Mouse (Mus musculus): ENCODE results near the gene Shank2.

Shank2 gene

DNA sequence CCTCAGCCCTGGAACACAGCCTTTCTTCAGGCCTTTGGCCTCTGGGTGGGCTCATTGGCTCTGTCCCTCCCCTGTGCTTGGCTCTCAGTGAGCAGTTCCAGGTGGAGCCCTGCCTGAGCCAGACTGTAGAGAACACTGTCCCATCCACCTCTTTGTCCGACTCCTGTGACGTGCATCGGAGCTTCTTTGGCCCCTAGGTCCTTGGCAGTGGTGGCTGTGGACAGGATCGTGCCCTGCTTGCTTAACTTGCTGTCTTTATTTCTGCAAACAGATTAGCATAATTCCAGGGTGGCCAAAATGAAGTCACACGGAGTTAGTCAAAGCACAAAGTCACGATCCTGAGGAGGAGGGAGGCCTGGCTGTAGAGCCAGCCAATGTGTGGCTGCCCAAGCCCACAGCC, 419.8 kb downstream of the Shank2 start:
- in situ Hi-C loops (cut with MboI) = no loop called here

DNA sequence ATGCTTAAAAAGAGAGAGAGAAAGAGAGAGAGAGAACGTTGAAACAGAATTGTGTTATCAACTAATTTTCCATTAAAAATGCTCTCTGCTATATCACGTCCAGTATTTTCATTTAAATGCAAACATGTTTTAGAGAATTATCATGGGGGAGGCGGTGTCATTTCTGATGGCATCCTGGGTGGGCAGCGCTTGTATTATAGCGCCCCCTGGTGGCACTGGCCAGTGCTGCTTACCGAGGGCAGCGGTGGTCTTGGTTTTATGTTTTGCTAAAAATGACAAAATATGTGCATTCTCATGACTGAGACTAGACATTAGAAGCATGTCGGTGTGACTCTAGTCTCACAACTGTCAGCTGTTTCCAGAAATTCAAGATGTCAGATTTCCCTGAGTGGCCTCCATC, 424.2 kb downstream of the Shank2 start:
- in situ Hi-C loops (cut with MboI) = no loop called here

DNA sequence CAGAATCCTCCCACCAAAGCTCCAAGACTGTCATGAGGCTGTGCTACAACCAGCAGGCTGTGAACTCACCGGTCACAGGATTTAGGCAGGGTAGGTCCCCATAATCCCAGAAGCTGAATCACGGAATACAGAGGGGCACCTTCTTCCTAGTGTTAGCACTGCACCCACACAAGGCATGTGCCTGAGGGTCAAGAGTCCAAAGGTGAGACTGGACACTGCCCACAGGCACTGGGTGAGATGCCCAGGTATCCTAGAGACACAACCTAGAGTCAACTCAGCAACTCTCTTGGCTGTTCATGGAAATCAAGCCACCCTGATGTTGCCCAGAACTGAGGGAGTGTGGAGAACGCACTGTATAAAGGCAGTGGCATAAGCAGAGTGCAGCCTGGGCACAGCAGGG, 424.9 kb downstream of the Shank2 start:
- in situ Hi-C loops (cut with MboI) = no loop called here

DNA sequence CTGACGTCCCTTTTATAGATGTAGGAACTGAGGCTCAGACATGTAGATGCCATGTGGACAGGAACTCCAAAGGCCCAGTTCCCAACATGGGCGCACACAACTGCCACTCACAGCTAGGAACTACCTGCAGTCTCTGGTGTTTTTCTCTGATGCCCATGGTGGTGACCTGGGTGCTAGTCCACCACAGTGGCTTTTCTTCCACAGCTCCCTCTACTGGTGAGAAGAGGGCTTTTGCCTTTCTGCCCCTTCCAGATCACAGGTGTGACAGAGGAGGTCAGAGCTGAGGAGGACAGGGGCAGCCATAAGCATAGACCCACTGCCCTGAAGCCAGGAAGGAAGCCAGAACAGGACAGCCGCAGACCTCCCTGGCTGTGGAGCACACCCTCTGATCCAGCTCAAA, 425.7 kb downstream of the Shank2 start:
- in situ Hi-C loops (cut with MboI) = no loop called here

DNA sequence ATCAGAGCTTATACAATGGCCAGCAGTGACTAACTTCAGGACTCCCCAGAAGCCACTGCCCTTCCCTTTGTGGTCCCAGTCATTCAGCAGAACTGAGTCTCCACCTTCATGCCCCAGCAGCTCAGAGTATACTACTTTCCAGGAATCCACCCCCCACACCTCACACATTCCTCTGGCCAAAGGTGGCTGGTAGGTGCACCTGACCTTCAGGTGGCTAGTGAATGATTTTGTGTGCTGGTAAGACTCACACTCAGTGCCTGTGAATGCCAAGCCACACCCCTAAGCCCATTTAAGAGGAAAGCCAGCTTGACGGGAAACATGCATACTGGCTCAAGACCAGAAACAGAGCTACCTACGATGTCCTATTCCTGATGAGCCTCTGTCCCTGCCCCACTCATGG, 431.2 kb downstream of the Shank2 start:
- in situ Hi-C loops (cut with MboI) = no loop called here

DNA sequence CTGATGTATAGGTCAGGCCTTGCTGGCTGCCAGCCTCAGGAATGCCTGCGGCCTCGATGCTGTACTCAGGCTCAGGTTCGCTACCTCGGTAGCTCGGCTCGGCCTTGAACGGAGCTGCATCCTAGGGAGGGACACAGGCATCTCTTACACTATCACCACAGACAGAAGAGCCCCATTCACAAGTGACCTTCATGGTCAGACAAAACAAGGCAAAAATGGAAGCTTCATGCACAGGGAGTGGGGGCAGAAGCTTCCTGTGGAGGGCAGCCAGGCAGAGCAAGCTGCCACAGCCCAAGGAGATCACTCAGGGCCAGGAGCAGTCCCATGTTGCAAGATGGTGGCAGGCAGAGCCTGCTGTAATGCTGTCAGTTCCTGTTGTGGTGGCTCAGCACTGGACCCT, 437.1 kb downstream of the Shank2 start:
- in situ Hi-C loops (cut with MboI) = no loop called here

DNA sequence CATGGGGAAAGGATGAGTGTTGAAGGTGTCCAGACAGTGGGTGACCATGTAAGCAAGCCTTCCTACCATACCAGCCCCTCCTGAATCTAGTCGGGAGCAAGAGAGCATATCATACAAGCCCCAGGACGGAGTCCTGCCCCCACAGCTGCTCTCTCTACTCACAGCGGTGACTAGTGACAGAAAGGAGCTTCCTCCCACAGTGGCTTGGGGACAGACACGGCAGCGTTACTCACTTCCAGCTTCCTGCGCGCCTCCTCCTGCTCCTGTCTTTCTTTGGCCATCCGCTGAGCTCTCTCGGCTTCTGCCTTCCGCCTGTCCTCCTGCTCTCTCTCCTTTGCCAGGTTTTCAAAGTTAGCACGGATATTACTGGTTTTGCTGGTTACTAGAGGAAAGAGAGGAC, 439.7 kb downstream of the Shank2 start:
- in situ Hi-C loops (cut with MboI) = no loop called here

DNA sequence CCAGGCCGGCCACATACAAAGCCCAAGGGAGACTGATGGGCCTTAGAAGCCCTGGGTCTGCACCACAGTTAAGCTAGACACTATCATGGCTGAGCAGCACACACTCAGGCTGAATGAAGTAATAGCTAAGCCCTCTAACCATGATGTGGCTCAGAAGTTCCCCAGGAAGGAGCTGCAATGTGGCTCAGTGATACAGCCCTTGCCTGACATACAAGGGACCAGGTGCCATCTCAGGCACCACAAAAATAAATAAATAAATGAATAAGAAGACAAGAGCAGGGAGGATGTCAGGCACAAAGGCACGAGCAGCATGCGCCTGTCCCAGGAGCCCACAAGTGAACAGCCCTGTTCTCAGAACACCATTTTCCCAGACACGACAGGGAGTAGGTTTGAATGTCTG, 440.2 kb downstream of the Shank2 start:
- in situ Hi-C loops (cut with MboI) = no loop called here

DNA sequence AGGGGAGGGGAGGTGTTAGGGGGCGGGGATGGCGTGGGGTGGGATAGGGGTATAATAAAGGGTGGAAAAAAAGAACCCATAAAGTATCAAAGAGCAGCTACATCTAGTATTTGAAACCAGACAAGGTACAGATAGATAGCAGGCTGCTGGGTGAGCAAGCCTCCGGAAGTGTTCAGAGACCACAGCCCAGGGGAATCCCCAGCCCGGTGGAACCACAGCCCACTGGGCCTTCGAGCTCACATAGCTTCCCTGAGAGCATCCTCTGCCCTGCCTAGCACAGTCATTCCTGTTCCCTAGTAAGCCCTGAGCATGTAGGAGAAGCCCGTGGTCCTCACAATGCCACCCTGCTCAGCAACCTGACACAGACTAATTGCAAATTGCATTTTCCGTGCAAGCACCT, 443.1 kb downstream of the Shank2 start:
- in situ Hi-C loops (cut with MboI) = no loop called here

DNA sequence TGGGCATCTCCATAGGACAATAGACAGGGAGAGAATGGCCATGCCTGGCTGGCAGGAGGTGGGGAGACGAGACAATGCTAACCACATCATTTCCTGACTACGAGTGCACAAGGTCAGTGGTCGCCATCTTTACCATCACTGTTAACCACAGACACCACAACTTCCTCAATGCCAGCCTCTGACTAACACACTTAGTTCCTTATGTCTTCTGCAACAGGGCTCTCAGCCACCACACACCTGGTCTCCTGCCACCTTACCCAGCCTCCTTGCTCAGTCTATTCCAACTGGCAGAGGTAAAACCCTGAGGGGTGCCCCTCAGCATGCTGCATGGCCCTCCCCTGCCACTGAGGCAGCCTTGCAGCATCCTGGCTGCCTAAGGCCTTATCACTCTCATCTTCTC, 445.4 kb downstream of the Shank2 start:
- in situ Hi-C loops (cut with MboI) = no loop called here

DNA sequence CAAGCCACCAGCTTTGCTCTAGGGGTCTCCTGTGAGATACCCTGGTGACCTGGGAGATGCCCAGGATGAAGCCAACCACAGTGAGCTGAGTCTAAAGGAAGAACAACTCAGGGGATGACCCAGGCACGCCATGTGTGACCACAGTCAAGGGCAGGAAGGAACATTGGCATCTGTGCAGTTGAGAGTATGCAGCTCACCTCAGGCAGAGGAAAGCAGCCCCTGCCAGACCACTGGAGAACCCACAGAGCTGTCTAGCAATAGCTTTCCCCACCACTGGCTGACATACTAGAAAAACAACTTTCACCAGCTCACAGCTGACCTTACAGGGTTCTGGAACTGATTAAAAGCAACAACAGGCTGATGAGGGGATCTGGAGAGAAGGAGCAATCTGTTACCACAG, 446.5 kb downstream of the Shank2 start:
- in situ Hi-C loops (cut with MboI) = no loop called here

DNA sequence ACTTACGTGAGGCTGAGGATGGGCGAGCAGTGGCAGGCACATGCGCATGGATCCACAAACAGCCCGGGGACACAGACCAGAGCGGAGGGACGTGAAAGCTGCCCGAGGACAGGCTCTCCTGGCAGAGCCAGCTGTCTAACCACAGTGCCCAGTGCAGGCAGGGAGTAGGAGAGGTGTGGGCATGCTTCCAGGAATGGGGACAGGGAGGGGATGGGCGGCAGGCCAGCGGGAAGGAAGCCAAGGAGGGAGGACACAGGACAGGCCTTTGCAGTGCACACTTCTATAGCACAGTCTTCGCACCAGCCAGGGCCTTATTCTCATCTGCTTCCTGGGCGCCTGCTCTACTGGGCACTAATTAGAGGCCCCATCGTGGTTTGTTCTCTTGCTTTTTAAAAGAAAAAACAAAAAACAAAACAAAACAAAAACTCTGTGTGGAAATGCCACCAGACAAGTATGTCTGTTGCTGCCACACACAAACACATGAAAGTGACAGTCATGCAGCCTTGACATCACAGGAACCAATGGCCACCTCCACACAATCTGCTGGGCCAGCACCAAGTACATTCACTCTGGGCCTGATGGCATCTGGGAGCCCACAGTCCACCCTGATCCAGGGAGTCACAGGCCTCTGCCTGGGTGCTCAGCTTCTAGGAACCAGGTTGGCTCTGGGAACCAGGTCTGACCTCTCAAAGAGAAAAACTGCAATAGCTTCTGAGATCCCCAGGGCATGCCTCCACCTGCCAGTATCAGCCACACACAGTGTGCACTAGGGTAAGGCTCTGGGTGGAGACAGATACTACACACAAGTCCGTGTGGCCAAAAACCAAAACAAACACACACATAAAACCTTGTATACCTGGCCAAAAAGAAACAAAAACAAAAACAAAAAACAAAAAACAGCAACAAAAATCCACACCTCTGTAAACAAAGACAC, 448.2 kb downstream of the Shank2 start:
- in situ Hi-C loops (cut with MboI) = no loop called here

DNA sequence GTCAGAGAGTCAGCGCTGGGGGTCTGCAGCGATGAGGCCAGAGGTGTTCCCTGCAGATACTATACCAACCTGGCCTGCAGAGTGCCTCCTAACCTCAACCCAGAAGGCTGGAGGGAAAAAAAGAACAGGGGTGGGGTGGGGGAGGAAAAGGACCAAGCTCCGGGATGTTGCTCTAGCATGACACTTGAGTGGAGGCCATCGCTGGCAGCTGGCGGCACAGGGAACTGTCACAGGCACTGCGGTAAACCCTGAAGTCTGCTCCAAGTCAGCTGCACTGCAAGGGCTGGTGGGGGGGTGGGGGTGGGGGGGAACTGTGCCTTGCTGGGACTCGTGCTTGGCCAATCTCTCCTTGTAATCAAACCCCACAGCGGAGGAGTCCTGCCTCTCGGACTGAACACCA, 448.9 kb downstream of the Shank2 start:
- in situ Hi-C loops (cut with MboI) = no loop called here

DNA sequence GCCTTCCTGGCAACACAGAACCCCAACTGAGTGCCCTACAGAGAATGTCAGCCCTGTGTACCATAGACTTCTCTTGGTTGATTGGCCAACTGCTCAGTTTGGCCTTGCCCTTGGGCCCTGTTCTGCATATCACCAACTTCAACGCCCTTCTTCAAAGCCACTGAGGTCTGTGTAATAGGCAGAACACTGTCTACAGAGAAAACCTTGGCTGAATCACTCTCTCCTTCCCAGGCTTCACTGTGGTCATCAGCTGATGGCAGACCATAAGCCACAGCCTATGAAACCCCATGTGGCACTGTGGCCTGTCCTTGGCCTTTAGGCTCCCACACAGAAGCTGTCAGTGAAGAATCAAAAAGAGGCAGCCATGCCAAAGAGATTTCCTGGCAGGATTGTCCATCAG, 457.2 kb downstream of the Shank2 start:
- in situ Hi-C loops (cut with MboI) = no loop called here

DNA sequence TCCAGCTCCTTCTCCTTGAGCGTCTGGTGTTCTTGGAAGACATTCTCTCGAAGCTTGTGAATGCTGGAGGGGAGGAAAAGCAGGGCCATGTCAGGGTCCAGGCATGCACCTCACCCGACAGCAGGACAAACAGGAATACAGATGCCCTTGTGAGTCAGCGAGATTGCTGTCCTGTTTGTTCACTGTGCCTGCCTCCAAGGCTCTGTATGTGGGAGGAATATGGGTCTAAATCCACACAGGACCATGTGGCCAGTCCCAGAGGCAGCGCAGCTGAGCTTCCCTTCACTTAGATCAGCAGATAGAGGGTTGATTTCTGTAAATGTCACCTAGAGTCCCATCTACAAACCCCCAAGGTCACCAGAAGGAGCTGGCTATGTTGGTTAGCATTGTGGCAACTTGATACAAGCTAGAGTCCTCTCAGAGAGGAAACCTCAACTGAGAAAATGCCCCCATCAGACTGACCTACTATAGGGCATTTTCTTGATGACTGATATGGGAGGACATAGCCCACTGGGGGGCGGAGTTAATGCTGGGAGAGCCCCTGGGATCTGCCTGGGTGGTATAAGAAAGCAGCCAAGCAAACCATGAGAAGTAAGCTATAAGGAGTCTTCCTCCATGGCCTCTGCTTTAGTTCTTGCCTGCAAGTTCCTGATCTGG, 459.6 kb downstream of the Shank2 start:
- in situ Hi-C loops (cut with MboI) = no loop called here

DNA sequence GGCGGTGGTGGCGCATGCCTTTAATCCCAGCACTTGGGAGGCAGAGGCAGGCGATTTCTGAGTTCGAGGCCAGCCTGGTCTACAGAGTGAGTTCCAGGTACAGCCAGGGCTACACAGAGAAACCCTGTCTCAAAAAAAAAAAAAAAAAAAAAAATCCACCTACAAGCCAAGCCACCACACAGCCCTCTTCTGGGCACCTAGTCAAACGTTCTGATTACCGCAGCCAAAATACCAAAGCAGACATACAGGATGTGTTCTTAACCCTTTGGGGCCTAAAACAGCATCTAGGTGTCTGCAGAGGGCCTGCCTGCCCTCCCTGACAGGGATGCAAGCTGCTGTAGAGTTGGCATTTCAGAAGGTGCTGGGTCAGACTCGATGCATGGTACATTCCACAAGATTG, 460.8 kb downstream of the Shank2 start:
- in situ Hi-C loops (cut with MboI) = no loop called here

DNA sequence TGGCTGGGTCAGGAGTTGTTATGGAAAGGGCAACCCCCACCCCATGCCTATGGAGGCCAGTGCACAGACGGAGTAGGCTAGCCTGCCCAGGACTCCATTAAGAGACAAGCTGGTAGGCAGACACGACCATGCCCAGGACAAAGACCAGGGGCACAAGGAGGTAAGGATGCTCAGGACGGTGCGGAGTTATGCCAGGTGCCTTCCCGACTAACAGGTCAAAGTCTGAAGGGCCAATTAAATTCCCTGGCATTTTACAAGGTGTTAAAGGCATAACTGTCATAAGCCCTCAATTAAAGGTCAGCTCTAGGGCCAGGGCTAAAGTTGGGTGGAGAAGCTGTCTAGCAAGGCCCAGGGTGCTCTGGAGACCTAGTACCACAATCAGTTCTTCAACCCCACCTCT, 467.0 kb downstream of the Shank2 start:
- in situ Hi-C loops (cut with MboI) = no loop called here

DNA sequence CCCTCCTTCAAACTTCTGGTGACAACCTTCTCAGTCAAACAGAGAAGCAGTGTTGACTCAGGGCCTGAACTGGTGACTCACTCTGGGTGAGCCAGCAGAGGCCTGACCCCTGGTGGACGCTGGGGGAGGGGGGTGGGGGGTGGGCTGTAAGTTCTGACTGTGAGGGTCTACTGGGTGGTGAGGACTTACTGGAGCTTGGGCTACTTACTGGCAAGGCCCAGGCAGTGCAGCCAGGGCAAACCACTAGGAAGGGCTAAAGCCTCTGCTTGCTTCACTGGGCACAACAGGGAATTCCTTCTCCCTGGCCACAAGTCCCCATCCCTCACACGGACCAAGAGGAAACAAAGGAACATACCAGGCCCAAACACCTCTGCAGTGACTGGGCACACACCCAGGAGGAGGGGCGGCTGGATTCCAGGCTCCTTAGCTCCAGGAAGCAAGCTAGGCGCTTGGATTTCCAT, 467.5 kb downstream of the Shank2 start:
- in situ Hi-C loops (cut with MboI) = no loop called here

DNA sequence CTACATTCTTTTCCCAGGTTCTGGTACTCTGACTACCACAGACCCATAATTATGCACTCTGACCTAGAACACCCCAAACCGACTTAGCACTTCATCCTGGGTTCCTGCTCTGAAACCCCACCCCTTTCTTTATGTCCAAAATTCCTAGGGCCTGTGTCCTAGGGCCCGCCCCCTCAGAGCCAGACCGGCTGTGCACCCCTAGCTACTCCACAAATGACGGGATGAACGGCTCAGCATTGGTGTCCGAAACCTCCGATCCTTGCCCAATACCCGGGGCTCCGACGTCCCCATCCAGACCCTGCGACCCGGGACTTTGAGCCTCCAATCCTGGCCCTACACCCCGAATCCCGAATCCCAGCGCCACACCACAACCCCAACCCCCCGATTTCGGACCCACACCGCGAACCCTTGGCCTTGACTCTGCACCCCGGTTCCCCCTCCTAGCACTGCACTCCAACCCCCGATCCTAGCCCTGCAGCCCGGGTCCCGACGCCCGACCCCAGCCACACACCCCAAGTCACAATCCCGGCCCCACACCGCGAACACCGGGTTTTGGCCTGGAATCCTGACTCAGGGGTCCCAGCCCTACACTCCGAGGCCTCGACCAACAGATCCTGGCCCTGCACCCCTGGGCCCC, 468.3 kb downstream of the Shank2 start:
- in situ Hi-C loops (cut with MboI) = no loop called here

DNA sequence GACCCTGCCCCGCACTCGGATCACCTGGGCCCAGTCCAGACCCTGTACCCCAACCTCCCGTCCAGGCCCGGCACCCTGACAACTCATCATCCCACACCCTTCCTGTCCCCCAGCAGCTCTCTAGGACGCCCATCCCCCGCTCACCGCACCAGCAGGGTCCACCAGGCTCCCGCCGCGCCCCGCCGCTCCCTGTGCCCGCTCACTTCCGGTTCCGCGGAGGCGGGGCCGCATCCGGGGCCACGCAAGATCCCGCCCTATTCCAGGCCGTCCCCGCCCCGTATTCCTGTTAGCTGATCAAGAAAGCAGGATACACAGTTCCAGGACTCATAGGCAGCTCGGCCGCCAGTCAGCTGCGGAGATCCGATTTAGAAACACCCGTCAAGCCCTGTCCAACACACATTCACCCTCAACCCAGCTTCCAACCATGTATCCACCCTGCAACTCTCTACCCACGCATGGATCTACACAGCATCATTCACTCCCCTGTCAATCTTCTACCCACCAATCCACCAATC, 468.9 kb downstream of the Shank2 start, which contains the start of gene Cttn:
TSS of gene Cttn (minus strand) at position 465 of the 515 bp plus-strand sequence.
- in situ Hi-C loops (cut with MboI) = no loop called here

DNA sequence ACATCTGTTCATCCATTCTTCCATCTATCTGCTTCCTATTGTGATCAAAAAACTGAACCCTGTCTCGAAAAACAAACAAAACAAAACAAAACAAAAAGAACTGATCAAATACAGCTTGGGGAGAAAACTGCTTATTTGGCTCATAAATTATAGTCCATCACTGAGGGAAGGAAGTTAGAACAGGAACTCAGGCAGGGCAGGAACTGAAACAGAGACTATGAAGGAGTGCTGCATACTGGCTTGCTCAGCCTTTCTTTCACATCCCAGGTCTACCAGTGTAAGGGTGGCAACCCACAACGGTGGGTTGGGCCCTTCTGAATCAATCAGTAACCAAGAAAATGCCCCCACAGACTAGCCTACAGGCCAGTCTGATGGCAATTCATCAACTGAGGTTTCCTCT, 469.4 kb downstream of the Shank2 start:
- in situ Hi-C loops (cut with MboI) = no loop called here

DNA sequence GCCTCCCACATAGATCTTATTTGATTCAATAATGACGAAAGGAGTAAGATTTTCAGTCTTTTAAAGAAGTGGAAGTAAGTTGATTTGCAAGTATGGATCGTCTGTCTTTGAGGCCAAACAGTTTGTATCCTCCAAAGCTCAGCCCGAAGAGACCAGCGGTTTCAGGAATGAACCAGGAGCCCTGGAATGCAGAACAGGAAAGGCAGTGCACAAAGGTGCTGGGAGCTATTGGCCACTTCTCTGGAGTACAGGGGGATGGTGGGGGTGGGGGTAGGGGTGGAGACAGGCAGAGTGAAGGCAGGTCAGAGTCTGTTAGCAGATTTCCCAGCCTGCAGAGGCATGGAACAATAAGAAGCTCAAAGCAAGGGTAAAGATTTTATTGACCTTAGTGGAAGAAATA, 471.8 kb downstream of the Shank2 start:
- in situ Hi-C loops (cut with MboI) = no loop called here

Data from mature B cell (primary cell).